Mouse (Mus musculus) kidney, embryonic 14.5 days (tissue): ENCODE results near the gene F11r. TPM values are rescaled to one million over a fixed set of nuclear protein-coding genes. Genes with fewer than 3 reads are reported as not detected.
A peak's percentile ranks its signal among the peaks of the same experiment; 100 is the strongest.
"Not testable (repeated sequence)": the region's sequence is repeated elsewhere in the genome, so short reads cannot be mapped to it uniquely, and the experiment has no call there.

ENCODE experiments used
- ATAC-seq: fragments of 200-750 bp; cut with Nextera tagmentation; 2 replicates; pipeline ENCODE4 v1.8.0; 2017; ENCODE audit warnings: moderate number of reproducible peaks, mild to moderate bottlenecking, moderate TSS enrichment, moderate library complexity; ENCODE audit not compliant: low FRiP score, low TSS enrichment
- H3K27ac ChIP-seq: fragments of 300-500 bp; sonication (generic); 2 replicates; pipeline ENCODE4 v1.5.1; 2014; ENCODE audit warnings: low read depth, mild to moderate bottlenecking, low read length, moderate library complexity, mixed read lengths
- H3K27me3 ChIP-seq: fragments of 300-500 bp; sonication (generic); 2 replicates; pipeline ENCODE4 v1.6.1; 2014; ENCODE audit warnings: mild to moderate bottlenecking, low read length; ENCODE audit not compliant: control insufficient read depth, insufficient read depth
- H3K36me3 ChIP-seq: fragments of 300-500 bp; sonication (generic); 2 replicates; pipeline ENCODE4 v1.6.1; 2014; ENCODE audit warnings: low read length, mixed read lengths; ENCODE audit not compliant: control insufficient read depth, insufficient read depth
- H3K4me1 ChIP-seq: fragments of 300-500 bp; sonication (generic); 2 replicates; pipeline ENCODE4 v1.6.1; 2014; ENCODE audit warnings: low read length, mixed read lengths; ENCODE audit not compliant: control insufficient read depth, insufficient read depth
- H3K4me2 ChIP-seq: fragments of 300-500 bp; sonication (generic); replicated peaks from 2 replicates; pipeline ENCODE4 v1.6.1; 2014; ENCODE audit warnings: low read depth, mild to moderate bottlenecking, low read length
- H3K4me3 ChIP-seq: fragments of 300-500 bp; sonication (generic); 2 replicates; pipeline ENCODE4 v1.5.1; 2014; ENCODE audit warnings: mild to moderate bottlenecking, low read length
- H3K9ac ChIP-seq: fragments of 300-500 bp; sonication (generic); 2 replicates; pipeline ENCODE4 v1.6.1; 2014; ENCODE audit warnings: low read depth, mild to moderate bottlenecking, low read length, moderate library complexity
- H3K9me3 ChIP-seq: fragments of 300-500 bp; sonication (generic); 2 replicates; pipeline ENCODE4 v1.6.1; 2016; ENCODE audit warnings: low read length; ENCODE audit not compliant: control insufficient read depth
- WGBS: fragments of 180-500 bp; shearing (Covaris S2); extraction: QIAGEN DNeasy Blood & Tissue Kit; methylation state at CpG from one replicate; pipeline ENCODE4 v1.1.7; 2014; 5-methylcytosine and 5-hydroxymethylcytosine counted together
- polyA plus RNA-seq: library from polyadenylated mRNA; unstranded; fragments of >200 nt; fragmentation: Nextera tagmentation; extraction: Ambion mirVana; gene quantifications from 2 replicates; pipeline ENCODE4 v1.2.1, GENCODE M21; 2014

Gene F11r
- polyA plus RNA-seq, 1 experiment from 2014 or later: 127 TPM

DNA sequence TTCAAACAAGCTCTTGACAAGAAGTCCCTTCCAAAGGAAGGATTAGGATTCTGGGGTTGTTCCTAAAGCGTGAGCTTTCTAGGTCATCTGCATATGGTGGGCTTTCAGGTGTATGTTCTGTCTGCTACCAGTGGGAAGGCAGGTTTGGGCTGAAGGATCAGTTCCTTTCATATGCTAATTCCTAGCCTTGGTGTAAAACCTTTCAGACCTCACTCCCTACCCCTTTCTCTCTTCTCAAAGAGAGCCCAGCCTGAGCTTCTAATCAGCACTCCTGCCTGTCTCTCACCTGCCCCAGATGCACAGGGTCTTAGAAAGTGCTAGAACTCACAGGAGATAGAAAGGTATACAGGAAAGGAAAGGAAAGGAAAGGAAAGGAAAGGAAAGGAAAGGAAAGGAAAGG, 34.1 kb downstream of the F11r start:
- no peaks in the 10 kb centered on the region for H3K9me3 ChIP-seq
- 70% methylated on average over 1 of the region's 1 CpGs for WGBS
- no peaks in the 10 kb centered on the region for H3K27me3 ChIP-seq
- no peak overlapping the region for H3K4me2 ChIP-seq
- H3K4me3 ChIP-seq: no peak overlapping the region
- ATAC-seq: no peak
- no peaks in the 10 kb centered on the region for H3K4me1 ChIP-seq
- H3K27ac ChIP-seq: no peak overlapping the region
- H3K36me3 ChIP-seq: no peaks in the 10 kb centered on the region
- no peak overlapping the region for H3K9ac ChIP-seq

DNA sequence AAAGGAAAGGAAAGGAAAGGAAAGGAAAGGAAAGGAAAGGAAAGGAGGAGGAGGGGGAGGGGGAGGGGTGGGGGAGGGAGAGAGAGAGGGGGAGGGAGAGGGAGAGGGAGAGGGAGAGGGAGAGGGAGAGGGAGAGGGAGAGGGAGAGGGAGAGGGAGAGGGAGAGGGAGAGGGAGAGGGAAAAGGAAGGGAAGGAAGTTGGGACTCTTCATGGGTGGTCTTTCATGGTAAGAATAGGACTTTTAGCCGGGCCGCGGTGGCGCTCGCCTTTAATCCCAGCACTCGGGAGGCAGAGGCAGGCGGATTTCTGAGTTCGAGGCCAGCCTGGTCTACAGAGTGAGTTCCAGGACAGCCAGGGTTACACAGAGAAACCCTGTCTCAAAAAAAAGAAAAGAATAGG, 34.6 kb downstream of the F11r start:
- 88% methylated on average over 8 of the region's 8 CpGs for WGBS
- H3K9me3 ChIP-seq, ATAC-seq: not testable (repeated sequence)

DNA sequence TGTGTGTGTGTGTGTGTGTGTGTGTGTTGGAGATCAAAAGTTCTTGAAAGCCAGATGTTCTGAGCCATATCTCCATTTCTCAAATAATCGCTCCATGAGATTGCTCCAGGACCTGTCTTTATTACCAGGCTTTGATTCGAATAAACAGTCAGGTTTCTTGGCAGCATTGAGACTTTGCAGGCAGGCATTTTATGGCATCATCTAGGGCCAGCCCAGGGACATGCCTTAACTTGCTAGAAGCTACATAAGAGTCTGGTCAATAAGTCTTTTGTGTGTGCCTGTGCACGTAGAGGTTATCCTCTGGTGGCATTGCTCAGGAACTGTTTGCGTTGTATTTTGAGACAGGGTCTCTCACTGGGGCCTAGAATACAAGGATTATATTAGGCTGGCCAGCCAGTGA, 36.2 kb downstream of the F11r start:
- Histone ChIP-seq H3K4me3 (no peak overlapping the region), H3K27ac (no peak overlapping the region), H3K9me3 (no peaks in the 10 kb centered on the region), H3K27me3 (no peaks in the 10 kb centered on the region), H3K36me3 (no peaks in the 10 kb centered on the region), H3K4me2 (no peak overlapping the region), H3K9ac (no peak overlapping the region), H3K4me1 (no peaks in the 10 kb centered on the region)
- ATAC-seq: no peak
- WGBS: 82% methylated on average over 4 of the region's 4 CpGs

More for the DNA sequence above, 34.6 kb downstream of the F11r start:
- not testable (repeated sequence) for H3K27me3 ChIP-seq, H3K9ac ChIP-seq, H3K4me3 ChIP-seq, H3K4me1 ChIP-seq, H3K36me3 ChIP-seq, H3K4me2 ChIP-seq, H3K27ac ChIP-seq

DNA sequence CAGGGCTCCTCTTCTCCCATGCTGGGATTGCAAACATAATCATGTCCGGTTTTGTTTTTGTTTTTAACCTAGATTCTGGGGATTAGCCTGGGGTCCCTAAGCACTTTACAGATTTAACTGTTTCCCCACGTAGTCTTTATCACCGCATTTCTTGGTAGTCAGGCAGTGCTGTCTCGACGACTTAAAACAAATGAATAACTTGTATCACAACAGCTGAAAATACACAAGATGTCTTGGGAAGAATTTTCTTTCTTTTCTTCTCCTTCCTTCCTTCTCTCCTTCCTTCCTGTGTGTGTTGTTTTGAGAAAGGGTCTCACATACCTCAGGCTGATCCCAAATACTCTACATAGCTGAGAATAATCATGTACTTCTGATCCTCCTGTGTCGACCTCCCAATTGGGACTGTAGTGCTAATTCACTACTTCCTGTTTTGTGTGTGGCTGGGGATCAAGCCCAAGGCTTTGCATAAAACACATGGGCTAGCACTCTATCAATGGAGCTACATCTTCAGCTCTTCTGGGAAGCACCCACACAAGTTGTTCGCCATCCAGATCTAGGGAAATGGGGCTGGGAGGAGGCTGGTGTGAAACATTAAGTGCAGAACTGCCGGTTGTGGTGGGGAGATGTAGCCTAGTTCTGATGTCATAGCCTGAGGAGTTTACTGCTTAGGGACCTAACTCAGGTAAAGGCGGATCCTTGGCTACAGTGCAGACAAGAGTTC, 36.7 kb downstream of the F11r start:
- 62% methylated on average over 9 of the region's 9 CpGs for WGBS
- H3K9ac ChIP-seq: no peak overlapping the region
- no peak overlapping the region for H3K27ac ChIP-seq
- ATAC-seq: no peak
- no peaks in the 10 kb centered on the region for H3K9me3 ChIP-seq
- H3K36me3 ChIP-seq: no peaks in the 10 kb centered on the region
- H3K4me1 ChIP-seq: no peaks in the 10 kb centered on the region
- no peaks in the 10 kb centered on the region for H3K27me3 ChIP-seq
- H3K4me2 ChIP-seq: no peak overlapping the region
- no peak overlapping the region for H3K4me3 ChIP-seq

DNA sequence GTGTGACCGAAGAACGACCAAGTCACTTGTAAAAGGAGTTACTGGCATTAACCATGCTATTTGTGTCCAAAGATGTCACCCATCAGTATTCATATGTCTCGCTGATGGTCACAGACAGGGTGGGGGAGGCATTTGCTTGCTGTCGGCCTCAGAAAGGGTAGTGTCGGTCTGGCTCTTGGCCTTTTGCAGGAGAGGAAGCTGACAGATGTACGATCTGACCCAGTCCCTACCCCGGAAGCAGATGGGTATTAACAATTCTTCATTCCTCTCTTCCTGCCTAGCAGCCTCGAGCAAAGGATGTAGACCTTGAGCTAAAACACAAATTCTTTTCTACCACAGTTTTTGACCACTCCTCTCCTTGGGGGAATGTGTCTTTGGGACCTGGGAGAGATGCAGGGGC, 39.8 kb downstream of the F11r start:
- no peak overlapping the region for H3K9ac ChIP-seq
- H3K4me3 ChIP-seq: no peak overlapping the region
- H3K9me3 ChIP-seq: 0 out of 2 replicates have a peak, but pooled peaks cover 2% of the 10 kb centered on the region
- ATAC-seq: no peak
- no peaks in the 10 kb centered on the region for H3K4me1 ChIP-seq
- H3K27ac ChIP-seq: no peak overlapping the region
- H3K27me3 ChIP-seq: no peaks in the 10 kb centered on the region
- H3K36me3 ChIP-seq: no peaks in the 10 kb centered on the region
- no peak overlapping the region for H3K4me2 ChIP-seq
- 60% methylated on average over 8 of the region's 8 CpGs for WGBS

DNA sequence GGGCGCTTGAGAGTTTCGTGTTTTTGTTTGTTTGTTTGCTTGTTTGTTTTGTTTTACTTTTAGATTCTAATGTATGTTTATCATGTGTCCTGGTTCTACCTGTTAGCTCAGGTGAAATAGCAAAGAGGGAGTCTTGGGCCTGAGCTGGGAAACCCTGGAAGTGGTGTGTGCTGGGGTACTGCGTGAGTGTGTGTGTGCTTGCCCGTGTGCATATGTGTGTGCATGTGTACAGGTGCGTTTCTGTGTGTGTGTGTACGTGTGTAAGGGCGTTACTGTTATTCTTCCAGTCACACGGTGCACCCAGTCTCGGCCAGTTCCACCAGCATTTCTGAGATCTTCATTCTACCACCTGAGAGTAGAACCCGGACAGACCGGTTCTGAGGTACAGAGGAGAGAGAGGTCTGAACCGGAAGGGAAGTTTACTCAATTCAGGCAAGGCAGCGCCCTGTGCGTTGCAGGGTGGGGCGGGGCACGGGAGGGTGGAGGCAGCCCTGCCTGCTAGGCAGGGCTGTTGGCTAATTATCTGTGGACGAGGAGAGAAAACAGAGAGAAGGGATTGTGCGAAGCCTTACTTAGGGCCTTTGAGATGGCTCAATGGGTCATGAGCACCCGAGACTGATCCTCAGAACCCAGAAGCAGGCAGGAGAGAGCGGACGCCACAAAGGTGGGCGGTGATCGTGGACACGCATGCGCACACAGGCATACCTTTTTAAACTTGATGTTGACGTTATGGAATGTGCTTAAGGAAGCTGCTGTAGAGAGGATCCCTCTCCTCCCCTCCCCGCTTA, 40.6 kb downstream of the F11r start:
- Histone ChIP-seq H3K36me3 (no peaks in the 10 kb centered on the region), H3K9ac (no peak overlapping the region), H3K4me3 (peak overlapping the region; percentile 29), H3K27ac (no peak overlapping the region), H3K27me3 (no peaks in the 10 kb centered on the region), H3K4me2 (peak overlapping the region; percentile 22), H3K4me1 (no peaks in the 10 kb centered on the region), H3K9me3 (peaks cover 6% of the 10 kb centered on the region)
- WGBS: 57% methylated on average over 27 of the region's 27 CpGs
- peak; percentile 79 for ATAC-seq

DNA sequence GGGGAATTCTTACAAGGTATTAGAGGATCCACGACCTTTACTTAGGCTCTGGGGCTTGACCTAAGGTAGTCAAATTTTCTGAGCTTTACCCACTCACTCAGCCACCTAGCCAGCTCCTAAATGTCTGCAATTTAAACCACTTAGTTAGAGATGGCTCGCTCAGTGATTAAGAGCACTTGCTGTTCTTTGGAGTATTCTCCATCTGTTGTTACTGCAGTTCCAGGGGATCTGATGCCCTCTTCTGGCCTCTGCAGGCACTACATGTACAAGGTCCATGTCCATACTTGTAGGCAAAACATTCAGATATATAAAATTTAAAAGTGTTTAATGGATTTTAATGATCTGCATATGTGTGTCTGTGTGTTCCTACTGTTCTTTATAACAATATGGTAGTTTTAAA, 41.6 kb downstream of the F11r start:
- peak; percentile 60 for ATAC-seq
- no peak overlapping the region for H3K4me3 ChIP-seq
- 39% methylated on average over 2 of the region's 2 CpGs for whole genome bisulfite sequencing

DNA sequence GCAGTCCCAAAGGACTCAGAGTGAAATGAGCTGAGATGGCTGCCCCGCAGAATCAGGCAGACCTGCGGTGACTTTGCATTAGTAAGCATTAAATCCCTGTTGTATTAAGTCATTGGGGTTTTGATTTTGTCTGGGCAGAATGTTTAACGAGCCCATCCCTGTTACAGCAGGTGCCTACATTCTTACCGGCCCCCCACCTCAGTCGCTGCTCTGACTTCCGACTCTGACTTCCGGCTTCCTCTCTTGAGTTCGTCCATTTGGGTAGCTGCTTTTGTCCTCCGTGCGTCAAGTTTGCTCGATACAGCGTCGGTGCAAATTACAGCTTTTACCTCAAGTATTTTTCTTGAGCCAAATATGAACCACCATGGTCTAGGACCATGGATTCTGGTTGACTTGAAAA, 56.9 kb downstream of the F11r start:
- Histone ChIP-seq H3K27me3 (no peaks in the 10 kb centered on the region), H3K36me3 (no peaks in the 10 kb centered on the region), H3K4me3 (no peak overlapping the region), H3K27ac (no peak overlapping the region), H3K4me2 (no peak overlapping the region), H3K9ac (no peak overlapping the region), H3K4me1 (no peaks in the 10 kb centered on the region), H3K9me3 (peaks cover 17% of the 10 kb centered on the region)
- ATAC-seq: no peak
- 93% methylated on average over 13 of the region's 13 CpGs for WGBS

More for the DNA sequence above, 41.6 kb downstream of the F11r start:
- H3K4me2 ChIP-seq: no peak overlapping the region
- H3K27ac ChIP-seq: no peak overlapping the region
- H3K4me1 ChIP-seq: no peaks in the 10 kb centered on the region
- H3K36me3 ChIP-seq: no peaks in the 10 kb centered on the region
- no peaks in the 10 kb centered on the region for H3K27me3 ChIP-seq
- H3K9ac ChIP-seq: no peak overlapping the region
- peaks cover 8% of the 10 kb centered on the region for H3K9me3 ChIP-seq

DNA sequence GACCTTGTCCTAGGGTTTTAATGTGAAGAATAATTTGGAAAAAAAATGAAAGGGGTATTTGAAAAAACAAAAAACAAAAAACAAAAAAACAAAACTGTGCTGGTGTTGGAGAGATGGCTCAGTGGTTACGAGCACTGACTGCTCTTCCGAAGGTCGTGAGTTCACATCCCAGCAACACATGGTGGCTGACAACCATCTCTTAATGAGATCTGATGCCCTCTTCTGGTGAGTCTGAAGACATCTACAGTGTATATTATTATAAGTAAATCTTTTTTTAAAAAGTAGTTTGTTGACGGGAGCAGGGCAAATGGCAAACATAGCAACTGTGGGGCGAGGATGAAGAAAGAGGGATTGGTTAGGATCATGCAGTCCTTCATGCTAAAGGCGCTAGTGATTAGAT, 58.0 kb downstream of the F11r start:
- 92% methylated on average over 6 of the region's 6 CpGs for WGBS
- Histone ChIP-seq H3K36me3 (no peaks in the 10 kb centered on the region), H3K9me3 (peaks cover 12% of the 10 kb centered on the region), H3K27me3 (no peaks in the 10 kb centered on the region), H3K27ac (no peak overlapping the region), H3K4me2 (no peak overlapping the region), H3K9ac (no peak overlapping the region), H3K4me1 (no peaks in the 10 kb centered on the region), H3K4me3 (no peak overlapping the region)
- ATAC-seq: no peak
